Mouse (Mus musculus) CD8-positive naive resting alpha-beta T cell, adult 2 months (primary cell): ENCODE data around the gene Cx3cr1.

ENCODE experiments used
- DNase-seq, 2 experiments: peaks; one replicate each; pipeline ENCODE4 v3.0.0; 2022; ENCODE audit warnings: low read depth in 2 of 2, low spot score in 2 of 2

The Cx3cr1 gene

DNA sequence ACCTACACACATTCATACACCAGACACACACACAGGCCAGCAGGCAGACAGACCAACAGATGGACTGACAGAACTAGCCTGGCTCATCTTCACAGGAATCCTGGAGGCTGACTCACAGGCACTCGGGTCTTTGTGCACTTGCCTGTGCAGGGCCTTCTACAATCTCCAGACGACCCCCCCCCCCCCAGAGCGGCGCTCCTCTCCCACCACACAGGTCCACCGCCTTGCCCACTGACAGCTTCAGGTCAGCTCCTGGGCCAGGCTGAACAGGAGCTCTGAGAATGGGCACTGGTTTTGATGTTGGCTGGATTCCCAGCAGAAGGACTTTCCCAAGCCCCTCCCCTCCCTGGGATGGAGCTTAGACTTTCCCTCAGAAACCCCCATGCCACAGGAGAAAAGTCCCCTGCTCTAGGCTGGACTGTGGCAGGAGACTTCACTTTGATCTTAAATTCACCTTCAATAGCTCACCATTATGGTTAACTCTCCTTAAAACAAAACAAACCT lies 92.1 kb downstream of the Cx3cr1 start:
- no peak for DNase-seq

- DNase-seq, result no peak
Observed at GRCm38 (mm10) chr9:119976704-119977556, 92.7 kb downstream of the Cx3cr1 start.

GRCm38 (mm10) chr9:119975286-119975685 lies 94.4 kb downstream of the Cx3cr1 start:
- DNase-seq, result no peak

- DNase-seq, result no peak
Observed at GRCm38 (mm10) chr9:119974609-119975008, 95.1 kb downstream of the Cx3cr1 start.

- DNase-seq, result no peak
Observed at GRCm38 (mm10) chr9:119973869-119974520, 95.7 kb downstream of the Cx3cr1 start.

GRCm38 (mm10) chr9:119973281-119973680 lies 96.4 kb downstream of the Cx3cr1 start:
- DNase-seq, result no peak

GRCm38 (mm10) chr9:119972582-119972981 lies 97.1 kb downstream of the Cx3cr1 start:
- DNase-seq, result no peak

DNA sequence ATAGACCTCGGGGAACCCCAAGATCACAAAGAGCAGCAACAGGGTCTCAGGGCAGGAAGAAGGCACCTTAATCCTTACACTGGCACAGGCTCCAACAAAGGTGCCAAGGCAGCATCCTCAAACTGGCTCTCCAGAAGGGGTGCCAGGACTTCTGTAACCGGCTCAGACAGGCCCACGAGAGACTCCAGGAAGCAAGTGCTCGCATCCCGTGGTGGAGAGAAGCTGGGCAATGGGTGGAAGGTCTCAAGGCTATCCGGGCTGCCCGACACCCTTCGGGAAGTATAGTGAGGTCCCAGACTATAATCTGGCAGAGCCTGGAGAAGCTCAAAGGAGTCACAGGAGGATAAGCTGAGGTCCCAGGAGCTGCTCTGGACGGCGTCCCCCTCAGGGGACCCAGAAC lies 97.5 kb downstream of the Cx3cr1 start:
- no peak for DNase-seq

- no peak for DNase-seq
Observed at GRCm38 (mm10) chr9:119970763-119971656, 98.7 kb downstream of the Cx3cr1 start.

GRCm38 (mm10) chr9:119970221-119970620 lies 99.5 kb downstream of the Cx3cr1 start:
- peak in 1 of 2 experiments; percentile 46 for DNase-seq

GRCm38 (mm10) chr9:119969811-119970210 lies 99.9 kb downstream of the Cx3cr1 start:
- DNase-seq, result no peak

GRCm38 (mm10) chr9:119966221-119966910 lies 103.3 kb downstream of the Cx3cr1 start:
- no peak for DNase-seq

DNA sequence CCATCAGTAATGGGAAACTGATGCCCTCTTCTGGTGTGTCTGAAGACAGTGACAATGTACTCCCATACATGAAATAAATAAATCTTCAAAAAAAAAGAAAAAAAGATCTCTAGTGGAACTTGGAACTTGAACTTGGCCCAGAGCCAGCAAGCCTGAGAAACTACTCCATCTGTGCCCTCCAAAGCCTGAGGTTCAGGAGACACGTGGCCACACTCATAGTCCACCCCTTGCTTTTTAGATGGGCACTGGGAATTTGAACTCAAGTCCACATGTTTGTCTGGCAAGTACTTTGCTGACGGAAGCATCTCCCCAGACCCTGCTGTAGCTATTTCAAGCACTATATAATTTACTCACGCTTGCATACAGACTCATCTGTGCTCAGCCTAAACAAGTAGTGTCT lies 104.5 kb downstream of the Cx3cr1 start:
- no peak for DNase-seq

- DNase-seq, result no peak
Observed at GRCm38 (mm10) chr9:119964206-119964605, 105.5 kb downstream of the Cx3cr1 start.

DNA sequence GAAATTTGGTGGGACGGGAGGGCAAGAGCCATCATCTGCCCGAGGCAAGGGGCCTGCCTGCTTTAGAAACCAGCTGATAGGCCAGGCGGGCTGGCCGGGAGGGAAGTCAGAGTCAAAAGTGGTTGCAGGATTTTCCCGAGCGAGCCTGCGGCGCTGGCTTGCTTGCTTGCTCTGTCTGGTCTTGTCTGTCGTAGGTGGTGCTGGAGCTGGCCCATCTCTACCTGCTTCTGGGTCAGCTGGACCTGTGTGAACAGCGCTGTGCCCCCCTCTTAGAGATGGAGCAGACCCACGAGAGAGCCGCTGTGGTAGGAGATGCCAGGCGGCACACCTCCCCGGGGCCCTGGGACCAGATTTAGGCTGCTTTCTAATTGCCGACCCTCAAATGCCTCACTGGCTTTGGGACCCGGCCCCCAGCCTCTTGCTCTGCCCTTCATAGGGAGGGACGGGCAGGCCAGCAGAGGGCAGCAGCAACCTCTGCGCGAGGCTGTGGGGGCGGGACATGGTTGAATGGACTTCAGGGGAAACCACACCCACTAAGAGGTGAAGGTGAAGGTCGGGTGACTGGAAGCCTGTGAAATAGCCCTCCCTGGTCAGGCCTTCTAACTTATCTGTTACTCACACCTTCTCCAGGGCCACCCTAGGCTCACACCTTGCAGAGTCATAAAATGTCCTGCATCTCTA lies 106.6 kb downstream of the Cx3cr1 start:
- peak; percentile 54 to 62 for DNase-seq

- no peak for DNase-seq
Observed at GRCm38 (mm10) chr9:119962216-119962615, 107.5 kb downstream of the Cx3cr1 start.

DNA sequence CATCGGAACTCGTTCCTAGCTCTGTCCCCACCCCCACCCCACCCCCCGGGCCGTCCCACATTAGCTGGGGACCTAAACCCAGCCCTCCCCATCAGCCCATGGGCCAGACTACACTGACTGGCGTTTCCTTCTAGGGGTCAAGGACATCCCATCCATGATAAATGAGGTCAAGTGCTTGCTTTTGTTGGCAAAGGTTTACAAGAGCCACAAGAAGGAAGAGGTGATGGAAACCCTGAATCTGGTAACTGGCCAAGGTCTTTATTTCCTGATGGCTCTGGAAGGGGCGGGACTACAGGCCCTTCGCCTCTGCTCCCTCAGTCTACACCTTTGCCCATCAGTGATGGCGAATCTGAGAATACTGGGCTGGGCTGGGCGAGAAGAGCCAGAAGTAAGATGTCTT lies 110.8 kb downstream of the Cx3cr1 start:
- no peak for DNase-seq

GRCm38 (mm10) chr9:119951388-119951787 lies 118.3 kb downstream of the Cx3cr1 start:
- no peak for DNase-seq

- no peak for DNase-seq
Observed at GRCm38 (mm10) chr9:119950434-119950833, 119.2 kb downstream of the Cx3cr1 start.

DNA sequence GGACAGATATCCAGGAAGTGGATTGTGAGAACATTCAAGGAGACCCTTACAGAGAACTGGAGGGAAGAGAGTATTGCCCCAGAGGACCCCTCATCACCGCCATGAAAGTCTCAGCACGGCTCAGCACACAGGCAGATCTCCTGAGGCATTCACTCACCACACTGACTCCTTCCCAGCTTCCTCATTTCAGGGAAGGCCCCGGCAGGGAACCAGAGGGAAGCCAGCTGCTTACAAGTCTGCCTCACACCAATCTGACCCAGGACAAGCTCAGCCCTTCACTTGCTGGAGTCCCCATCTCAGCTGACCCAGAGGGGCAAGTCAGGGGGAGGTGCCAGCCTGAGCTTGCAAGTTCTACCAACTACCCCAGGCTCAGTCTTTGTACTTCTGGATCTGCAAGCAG lies 120.9 kb downstream of the Cx3cr1 start:
- no peak for DNase-seq
